In genomic region chr6:148705711-148706110, GRCm38 (mm10) we compare ENCODE assay signal across 7 mouse cellular contexts.
DNase-seq lines count a peak whose midpoint lies in the region; ATAC-seq and TF ChIP-seq lines count a peak whose summit lies in the region.

No protein-coding gene starts in this region.

- WGBS in kidney, postnatal 0 days = 41% methylated on average over 2 of the region's 2 CpGs
- WGBS in kidney, embryonic 15.5 days = 42% methylated on average over 2 of the region's 2 CpGs

- H3K27me3 ChIP-seq in kidney, postnatal 0 days (ENCODE audit: insufficient read depth, low read length) = no peaks in the 10 kb centered on the region
- H3K27me3 ChIP-seq in kidney, embryonic 15.5 days = no peaks in the 10 kb centered on the region
- no peaks in the 10 kb centered on the region for H3K27me3 ChIP-seq in E14TG2a.4 (ENCODE audit: insufficient read depth, low read length)

- ATAC-seq in kidney, postnatal 0 days (replicated peaks; ENCODE audit: low FRiP score, low read depth) = no peak
- no peak for ATAC-seq in kidney, embryonic 15.5 days (replicated peaks; ENCODE audit: low FRiP score)
- peak; percentile 72 to 75 for ATAC-seq in hematopoietic stem cell, adult 5-6 weeks (replicated peaks in 1 of 2; ENCODE audit: insufficient read depth in 1 of 2, low FRiP score in 2 of 2, low TSS enrichment in 1 of 2, low read depth in 1 of 2, poor library complexity in 2 of 2, severe bottlenecking in 2 of 2)

- no peak overlapping the region for H3K9ac ChIP-seq in kidney, postnatal 0 days (ENCODE audit: low read depth, low read length)
- H3K9ac ChIP-seq in kidney, embryonic 15.5 days = no peak overlapping the region

- no peaks in the 10 kb centered on the region for H3K9me3 ChIP-seq in kidney, postnatal 0 days (replicated peaks; ENCODE audit: low read length)
- no peaks in the 10 kb centered on the region for H3K9me3 ChIP-seq in kidney, embryonic 15.5 days (replicated peaks)
- no peaks in the 10 kb centered on the region for H3K9me3 ChIP-seq in E14TG2a.4 (ENCODE audit: low read length)

- H3K4me3 ChIP-seq in kidney, postnatal 0 days (replicated peaks; ENCODE audit: low read depth, low read length) = no peak overlapping the region
- H3K4me3 ChIP-seq in kidney, embryonic 15.5 days (replicated peaks) = no peak overlapping the region
- H3K4me3 ChIP-seq in E14TG2a.4 (replicated peaks; ENCODE audit: low read length) = no peak overlapping the region

- DNase-seq in kidney, postnatal 0 days (ENCODE audit: low spot score) = peak; percentile 40
- DNase-seq in adrenal gland, adult 18-20 months (ENCODE audit: low spot score in 2 of 2) = peak; percentile 53 to 54
- DNase-seq in natural killer cell, adult 2 months (ENCODE audit: low spot score in 2 of 2) = peak; percentile 30 to 51
- DNase-seq in cerebellum, adult 9-10 months = no peak

- H3K36me3 ChIP-seq in kidney, postnatal 0 days (ENCODE audit: insufficient read depth, low read length) = no peaks in the 10 kb centered on the region
- no peaks in the 10 kb centered on the region for H3K36me3 ChIP-seq in kidney, embryonic 15.5 days
- no peaks in the 10 kb centered on the region for H3K36me3 ChIP-seq in E14TG2a.4 (ENCODE audit: insufficient read depth, low read length)

- TF ChIP-seq CTCF in kidney, postnatal 0 days (IDR thresholded peaks at IDR 0.05; ENCODE audit: low read depth) = peak; percentile 72
- peak; percentile 89 for TF ChIP-seq CTCF in E14TG2a.4 (conservative IDR thresholded peaks at IDR 0.05; ENCODE audit: low read length)

- no peak overlapping the region for H3K4me2 ChIP-seq in kidney, postnatal 0 days (ENCODE audit: low read length)
- no peak overlapping the region for H3K4me2 ChIP-seq in kidney, embryonic 15.5 days

- H3K27ac ChIP-seq in kidney, postnatal 0 days = no peak overlapping the region
- H3K27ac ChIP-seq in kidney, embryonic 15.5 days = no peak overlapping the region

- H3K4me1 ChIP-seq in kidney, postnatal 0 days (replicated peaks; ENCODE audit: insufficient read depth, low read length) = no peaks in the 10 kb centered on the region
- H3K4me1 ChIP-seq in kidney, embryonic 15.5 days = no peaks in the 10 kb centered on the region
- no peaks in the 10 kb centered on the region for H3K4me1 ChIP-seq in E14TG2a.4 (replicated peaks; ENCODE audit: low read depth, low read length)

Comparison
In these comparisons a context has a peak if more than half of its experiments do, and no peak if none do; other contexts are left out.
1. ATAC-seq: peak in hematopoietic stem cell, adult 5-6 weeks (2 of 2); none in kidney, postnatal 0 days (single experiment) and kidney, embryonic 15.5 days (single experiment).